Comparison of ENCODE assay signal across 9 mouse cellular contexts in genomic region chr12:70752911-70753290, GRCm38 (mm10).
DNase-seq lines count a peak whose midpoint lies in the region; ATAC-seq and TF ChIP-seq lines count a peak whose summit lies in the region.
"Had no signal": no experiment of that assay in that cellular context is flagged by ENCODE, and none has a peak within 500 bp of the region (broad histone marks: within the 10 kb centered on the region; RNA-seq: fewer than 3 reads in every experiment).

No protein-coding gene starts in this region.

- no peaks in the 10 kb centered on the region for H3K27me3 ChIP-seq in embryonic facial prominence, embryonic 14.5 days (replicated peaks; ENCODE audit: control insufficient read depth, insufficient read depth, low read length)
- H3K27me3 ChIP-seq in hindbrain, embryonic 13.5 days = no peaks in the 10 kb centered on the region
- no peaks in the 10 kb centered on the region for H3K27me3 ChIP-seq in midbrain, embryonic 16.5 days (ENCODE audit: control insufficient read depth, insufficient read depth, low read depth, low read length)

- no peaks in the 10 kb centered on the region for H3K9me3 ChIP-seq in embryonic facial prominence, embryonic 14.5 days (ENCODE audit: control insufficient read depth, low read length)
- H3K9me3 ChIP-seq in hindbrain, embryonic 13.5 days = no peaks in the 10 kb centered on the region
- no peaks in the 10 kb centered on the region for H3K9me3 ChIP-seq in midbrain, embryonic 16.5 days (replicated peaks; ENCODE audit: control insufficient read depth, low read length, poor library complexity, severe bottlenecking)

- H3K4me3 ChIP-seq in layer of hippocampus, adult 2 months = no peak overlapping the region
- H3K4me3 ChIP-seq in embryonic facial prominence, embryonic 14.5 days (ENCODE audit: low read depth, low read length) = no peak overlapping the region
- no peak overlapping the region for H3K4me3 ChIP-seq in hindbrain, embryonic 13.5 days
- no peak overlapping the region for H3K4me3 ChIP-seq in midbrain, embryonic 16.5 days (ENCODE audit: low read depth, low read length)

- peak overlapping the region; percentile 44 for H3K27ac ChIP-seq in layer of hippocampus, adult 2 months
- H3K27ac ChIP-seq in embryonic facial prominence, embryonic 14.5 days (replicated peaks; ENCODE audit: low read depth, low read length) = peak overlapping the region; percentile 88
- peak overlapping the region; percentile 60 for H3K27ac ChIP-seq in hindbrain, embryonic 13.5 days
- H3K27ac ChIP-seq in midbrain, embryonic 16.5 days (ENCODE audit: low read length) = peak overlapping the region; percentile 59

- WGBS in embryonic facial prominence, embryonic 14.5 days = 35% methylated on average over 4 of the region's 4 CpGs
- WGBS in hindbrain, embryonic 13.5 days = 70% methylated on average over 4 of the region's 4 CpGs
- 61% methylated on average over 4 of the region's 4 CpGs for WGBS in midbrain, embryonic 16.5 days

- peaks cover 38% of the 10 kb centered on the region for H3K4me1 ChIP-seq in embryonic facial prominence, embryonic 14.5 days (ENCODE audit: control insufficient read depth, insufficient read depth, low read length)
- peaks cover 10% of the 10 kb centered on the region for H3K4me1 ChIP-seq in hindbrain, embryonic 13.5 days (replicated peaks)
- peaks cover 7% of the 10 kb centered on the region for H3K4me1 ChIP-seq in midbrain, embryonic 16.5 days (ENCODE audit: control insufficient read depth, insufficient read depth, low read length)

- peak overlapping the region; percentile 44 for H3K4me2 ChIP-seq in embryonic facial prominence, embryonic 14.5 days (ENCODE audit: low read depth, low read length)
- no peak overlapping the region for H3K4me2 ChIP-seq in hindbrain, embryonic 13.5 days
- H3K4me2 ChIP-seq in midbrain, embryonic 16.5 days (ENCODE audit: low read length) = no peak overlapping the region

- no peaks in the 10 kb centered on the region for H3K36me3 ChIP-seq in embryonic facial prominence, embryonic 14.5 days (ENCODE audit: control insufficient read depth, insufficient read depth, low read length)
- H3K36me3 ChIP-seq in hindbrain, embryonic 13.5 days = no peaks in the 10 kb centered on the region
- no peaks in the 10 kb centered on the region for H3K36me3 ChIP-seq in midbrain, embryonic 16.5 days (ENCODE audit: control insufficient read depth, insufficient read depth, low read length)

- H3K9ac ChIP-seq in embryonic facial prominence, embryonic 14.5 days (ENCODE audit: low read depth, low read length) = peak overlapping the region; percentile 21; the same call in 1 of the 2 replicates
- no peak overlapping the region for H3K9ac ChIP-seq in hindbrain, embryonic 13.5 days
- H3K9ac ChIP-seq in midbrain, embryonic 16.5 days (ENCODE audit: low read depth, low read length) = peak overlapping the region; percentile 47; the same call in 1 of the 2 replicates

- DNase-seq in layer of hippocampus, adult 2 months (ENCODE audit: low spot score in 2 of 2) = no peak
- no peak for DNase-seq in layer of hippocampus, postnatal 25 days (ENCODE audit: extremely low spot score in 1 of 2, low spot score in 1 of 2)
- DNase-seq in embryonic facial prominence, embryonic 14.5 days (ENCODE audit: low spot score) = no peak
- no peak for DNase-seq in cerebellum, postnatal 25 days
- DNase-seq in adrenal gland, postnatal 14 days = no peak
- DNase-seq in layer of hippocampus, postnatal 10 days (ENCODE audit: low spot score in 2 of 2) = no peak
- DNase-seq: cerebellum, postnatal 14 days had no signal

- peak; percentile 15; the same call in 1 of the 2 replicates for ATAC-seq in embryonic facial prominence, embryonic 14.5 days (ENCODE audit: low read depth)
- no peak; the same call in 1 of the 2 replicates for ATAC-seq in hindbrain, embryonic 13.5 days (ENCODE audit: low FRiP score)
- no peak; the same call in 1 of the 2 replicates for ATAC-seq in midbrain, embryonic 16.5 days

- no peak for TF ChIP-seq CTCF in layer of hippocampus, adult 2 months (conservative IDR thresholded peaks at IDR 0.05)
